Mouse (Mus musculus): ENCODE measurements around the gene Upp1.
A peak's percentile ranks its signal among the peaks of the same experiment; 100 is the strongest.
"Not testable (repeated sequence)": the region's sequence is repeated elsewhere in the genome, so short reads cannot be mapped to it uniquely, and the experiment has no call there.

Upp1 gene

GRCm38 (mm10) chr11:9118050-9118420 lies at the start of gene Upp1:
Gene Upp1 (plus strand): TSS chr11:9118103.
- DNase-seq (ENCODE audit: low spot score) = no peak

- DNase-seq (ENCODE audit: low spot score) = no peak
Observed at GRCm38 (mm10) chr11:9076444-9076843, 41.5 kb upstream of the Upp1 start.

GRCm38 (mm10) chr11:9113189-9113588 lies 4.7 kb upstream of the Upp1 start:
- no peak for DNase-seq (ENCODE audit: low spot score)

- no peak for DNase-seq (ENCODE audit: low spot score)
Observed at GRCm38 (mm10) chr11:9115367-9116120, 2.4 kb upstream of the Upp1 start.

- DNase-seq (ENCODE audit: low spot score) = no peak
Observed at GRCm38 (mm10) chr11:9116121-9116520, 1.8 kb upstream of the Upp1 start.

GRCm38 (mm10) chr11:9116916-9117315 lies 987 bp upstream of the Upp1 start:
- no peak for DNase-seq (ENCODE audit: low spot score)

- DNase-seq (ENCODE audit: low spot score) = no peak
Observed at GRCm38 (mm10) chr11:9117358-9118049, 399 bp upstream of the Upp1 start.

GRCm38 (mm10) chr11:9118421-9119121 lies 668 bp downstream of the Upp1 start:
- no peak for DNase-seq (ENCODE audit: low spot score)

- DNase-seq (ENCODE audit: low spot score) = no peak
Observed at GRCm38 (mm10) chr11:9119231-9120020, 1.5 kb downstream of the Upp1 start.

- no peak for DNase-seq (ENCODE audit: low spot score)
Observed at GRCm38 (mm10) chr11:9122315-9122714, 4.4 kb downstream of the Upp1 start.

- DNase-seq (ENCODE audit: low spot score) = no peak
Observed at GRCm38 (mm10) chr11:9126373-9127107, 8.6 kb downstream of the Upp1 start.

- DNase-seq (ENCODE audit: low spot score) = no peak
Observed at GRCm38 (mm10) chr11:9128110-9128509, 10.2 kb downstream of the Upp1 start.

- no peak for DNase-seq (ENCODE audit: low spot score)
Observed at GRCm38 (mm10) chr11:9129528-9129927, 11.6 kb downstream of the Upp1 start.

GRCm38 (mm10) chr11:9131688-9132087 lies 13.8 kb downstream of the Upp1 start:
- no peak for DNase-seq (ENCODE audit: low spot score)

GRCm38 (mm10) chr11:9135589-9136246 lies 17.8 kb downstream of the Upp1 start:
- no peak for DNase-seq (ENCODE audit: low spot score)

GRCm38 (mm10) chr11:9136471-9136870 lies 18.6 kb downstream of the Upp1 start:
- peak; percentile 51 for DNase-seq (ENCODE audit: low spot score)

GRCm38 (mm10) chr11:9145113-9145512 lies 27.2 kb downstream of the Upp1 start:
- no peak for DNase-seq (ENCODE audit: low spot score)

- DNase-seq (ENCODE audit: low spot score) = no peak
Observed at GRCm38 (mm10) chr11:9146115-9146514, 28.2 kb downstream of the Upp1 start.

GRCm38 (mm10) chr11:9146683-9147082 lies 28.8 kb downstream of the Upp1 start:
- DNase-seq (ENCODE audit: low spot score) = no peak

GRCm38 (mm10) chr11:9148206-9148605 lies 30.3 kb downstream of the Upp1 start:
- no peak for DNase-seq (ENCODE audit: low spot score)

- not testable (repeated sequence) for DNase-seq (ENCODE audit: low spot score)
Observed at GRCm38 (mm10) chr11:9150403-9150802, 32.5 kb downstream of the Upp1 start.

Measured in ovary, postnatal 10 days (tissue).